Comparison of ENCODE assay signal across 9 mouse cellular contexts in genomic region chr9:73094580-73094979, GRCm38 (mm10). TPM values are rescaled to one million over a fixed set of nuclear protein-coding genes. Genes with fewer than 3 reads are reported as not detected.
DNase-seq lines count a peak whose midpoint lies in the region; ATAC-seq lines count a peak whose summit lies in the region.
"Had no signal": no experiment of that assay in that cellular context is flagged by ENCODE, and none has a peak within 500 bp of the region (broad histone marks: within the 10 kb centered on the region; RNA-seq: fewer than 3 reads in every experiment).

No protein-coding gene starts in this region.

- H3K27me3 ChIP-seq in neural tube, embryonic 11.5 days (ENCODE audit: control insufficient read depth, insufficient read depth, low read length): no peaks in the 10 kb centered on the region
- H3K27me3 ChIP-seq in forebrain, embryonic 13.5 days: peaks cover 4% of the 10 kb centered on the region; the same call in 1 of the 2 replicates
- H3K27me3 ChIP-seq in limb, embryonic 12.5 days: peaks cover 8% of the 10 kb centered on the region
- peaks cover 12% of the 10 kb centered on the region; the same call in 1 of the 2 replicates for H3K27me3 ChIP-seq in heart, embryonic 10.5 days (ENCODE audit: insufficient read depth, poor library complexity, severe bottlenecking)

- no peaks in the 10 kb centered on the region for H3K36me3 ChIP-seq in neural tube, embryonic 11.5 days (ENCODE audit: control insufficient read depth, insufficient read depth, low read length)
- H3K36me3 ChIP-seq in forebrain, embryonic 13.5 days (ENCODE audit: poor library complexity, severe bottlenecking): no peaks in the 10 kb centered on the region
- H3K36me3 ChIP-seq in limb, embryonic 12.5 days: no peaks in the 10 kb centered on the region
- no peaks in the 10 kb centered on the region for H3K36me3 ChIP-seq in heart, embryonic 10.5 days

- no peak overlapping the region for H3K4me2 ChIP-seq in neural tube, embryonic 11.5 days (ENCODE audit: low read depth)
- H3K4me2 ChIP-seq in forebrain, embryonic 13.5 days: peak overlapping the region; percentile 22; the same call in 1 of the 2 replicates
- 0 out of 2 replicates have a peak overlapping the region, but pooled peaks have one; percentile 10 for H3K4me2 ChIP-seq in limb, embryonic 12.5 days

- WGBS in neural tube, embryonic 11.5 days: 46% methylated on average over 17 of the region's 17 CpGs
- 37% methylated on average over 17 of the region's 17 CpGs for WGBS in forebrain, embryonic 13.5 days
- 39% methylated on average over 17 of the region's 17 CpGs for WGBS in limb, embryonic 12.5 days
- WGBS in heart, embryonic 10.5 days: 52% methylated on average over 17 of the region's 17 CpGs

- peak; percentile 25 for DNase-seq in neural tube, embryonic 11.5 days (ENCODE audit: low spot score)
- DNase-seq in neural tube, embryonic 10.5 days (ENCODE audit: extremely low spot score, low spot score): no peak
- DNase-seq in telencephalon, adult 2 months (ENCODE audit: low read depth, low spot score): peak; percentile 62
- no peak for DNase-seq in heart, embryonic 10.5 days (ENCODE audit: low spot score)

- H3K9me3 ChIP-seq in neural tube, embryonic 11.5 days (ENCODE audit: control insufficient read depth, low read length): no peaks in the 10 kb centered on the region
- no peaks in the 10 kb centered on the region for H3K9me3 ChIP-seq in forebrain, embryonic 13.5 days (replicated peaks)
- no peaks in the 10 kb centered on the region for H3K9me3 ChIP-seq in limb, embryonic 12.5 days
- H3K9me3 ChIP-seq in heart, embryonic 10.5 days: no peaks in the 10 kb centered on the region

- no peak overlapping the region for H3K4me3 ChIP-seq in neural tube, embryonic 11.5 days (ENCODE audit: low read depth, low read length)
- no peak overlapping the region for H3K4me3 ChIP-seq in forebrain, embryonic 13.5 days
- H3K4me3 ChIP-seq in limb, embryonic 12.5 days (replicated peaks): no peak overlapping the region
- no peak overlapping the region for H3K4me3 ChIP-seq in heart, embryonic 10.5 days

- no peaks in the 10 kb centered on the region for H3K4me1 ChIP-seq in neural tube, embryonic 11.5 days (ENCODE audit: control insufficient read depth, insufficient read depth, low read length)
- H3K4me1 ChIP-seq in forebrain, embryonic 13.5 days: no peaks in the 10 kb centered on the region
- no peaks in the 10 kb centered on the region for H3K4me1 ChIP-seq in limb, embryonic 12.5 days (replicated peaks)
- H3K4me1 ChIP-seq in heart, embryonic 10.5 days: no peaks in the 10 kb centered on the region

- H3K9ac ChIP-seq in neural tube, embryonic 11.5 days (ENCODE audit: low read length): no peak overlapping the region
- no peak overlapping the region for H3K9ac ChIP-seq in forebrain, embryonic 13.5 days
- H3K9ac ChIP-seq in limb, embryonic 12.5 days (replicated peaks): no peak overlapping the region

- H3K27ac ChIP-seq in neural tube, embryonic 11.5 days (ENCODE audit: low read depth, low read length): no peak overlapping the region
- no peak overlapping the region for H3K27ac ChIP-seq in forebrain, embryonic 13.5 days
- no peak overlapping the region for H3K27ac ChIP-seq in limb, embryonic 12.5 days
- no peak overlapping the region for H3K27ac ChIP-seq in heart, embryonic 10.5 days

- peak; percentile 41; the same call in 1 of the 2 replicates for ATAC-seq in neural tube, embryonic 11.5 days (ENCODE audit: insufficient read depth, low FRiP score, low TSS enrichment)
- peak; percentile 70 for ATAC-seq in forebrain, embryonic 13.5 days
- ATAC-seq in limb, embryonic 12.5 days (ENCODE audit: insufficient number of reproducible peaks, insufficient read depth, low FRiP score, low TSS enrichment, low read depth): no peak
- no peak for ATAC-seq in megakaryocyte-erythroid progenitor cell, adult 5-6 weeks (replicated peaks; ENCODE audit: low FRiP score, low TSS enrichment, poor library complexity, severe bottlenecking)

RNA-seq across cellular contexts. Expression of gene Khdc3, which starts 7.1 kb away (rescaled TPM):
- not detected in 2 replicates for polyA plus RNA-seq in neural tube, embryonic 11.5 days (2014; fragmentation: Nextera tagmentation; extraction: Ambion mirVana)
- polyA plus RNA-seq in forebrain, embryonic 13.5 days (2015; fragmentation: Nextera tagmentation; extraction: Ambion mirVana): not detected in 2 replicates
- polyA plus RNA-seq in limb, embryonic 12.5 days (2016; fragmentation: Nextera tagmentation; extraction: Ambion mirVana): not detected in 2 replicates
- polyA plus RNA-seq in heart, embryonic 10.5 days (2016; fragmentation: Nextera tagmentation; extraction: Ambion mirVana): not detected in 2 replicates
- total RNA-seq in megakaryocyte-erythroid progenitor cell, adult 5-6 weeks (2014; fragmentation: Nextera tagmentation): not detected in 2 replicates
- total RNA-seq in megakaryocyte-erythroid progenitor cell, adult 5-6 weeks (2017): not detected in 2 replicates

RNA-seq across cellular contexts. Expression of gene Gm20509, which starts 7.7 kb away (rescaled TPM):
- polyA plus RNA-seq in neural tube, embryonic 11.5 days (2014; fragmentation: Nextera tagmentation; extraction: Ambion mirVana): not detected in 2 replicates
- polyA plus RNA-seq in forebrain, embryonic 13.5 days (2015; fragmentation: Nextera tagmentation; extraction: Ambion mirVana): not detected in 2 replicates
- not detected in 2 replicates for polyA plus RNA-seq in limb, embryonic 12.5 days (2016; fragmentation: Nextera tagmentation; extraction: Ambion mirVana)
- polyA plus RNA-seq in heart, embryonic 10.5 days (2016; fragmentation: Nextera tagmentation; extraction: Ambion mirVana): not detected in 2 replicates
- not detected in 2 replicates for total RNA-seq in megakaryocyte-erythroid progenitor cell, adult 5-6 weeks (2014; fragmentation: Nextera tagmentation)
- not detected in 2 replicates for total RNA-seq in megakaryocyte-erythroid progenitor cell, adult 5-6 weeks (2017)
- total RNA-seq: megakaryocyte progenitor cell, adult 5-6 weeks had no signal
- polyA plus RNA-seq: cortical plate, adult 2 months had no signal

RNA-seq across cellular contexts. Expression of gene Rsl24d1, which starts 18.6 kb away (rescaled TPM):
- 145 and 156 TPM in 2 replicates for polyA plus RNA-seq in neural tube, embryonic 11.5 days (2014; fragmentation: Nextera tagmentation; extraction: Ambion mirVana)
- polyA plus RNA-seq in forebrain, embryonic 13.5 days (2015; fragmentation: Nextera tagmentation; extraction: Ambion mirVana): 133 and 137 TPM in 2 replicates
- 143 and 145 TPM in 2 replicates for polyA plus RNA-seq in limb, embryonic 12.5 days (2016; fragmentation: Nextera tagmentation; extraction: Ambion mirVana)
- 101 and 124 TPM in 2 replicates for polyA plus RNA-seq in heart, embryonic 10.5 days (2016; fragmentation: Nextera tagmentation; extraction: Ambion mirVana)
- total RNA-seq in megakaryocyte-erythroid progenitor cell, adult 5-6 weeks (2014; fragmentation: Nextera tagmentation): 103 and 110 TPM in 2 replicates
- 193 and 210 TPM in 2 replicates for total RNA-seq in megakaryocyte-erythroid progenitor cell, adult 5-6 weeks (2017)

RNA-seq across cellular contexts. Expression of gene Rab27a, which starts 49.9 kb away (rescaled TPM):
- 0.66 and 0.92 TPM in 2 replicates for polyA plus RNA-seq in neural tube, embryonic 11.5 days (2014; fragmentation: Nextera tagmentation; extraction: Ambion mirVana)
- polyA plus RNA-seq in forebrain, embryonic 13.5 days (2015; fragmentation: Nextera tagmentation; extraction: Ambion mirVana): 0.96 and 1.2 TPM in 2 replicates
- polyA plus RNA-seq in limb, embryonic 12.5 days (2016; fragmentation: Nextera tagmentation; extraction: Ambion mirVana): 6.8 and 8.0 TPM in 2 replicates
- polyA plus RNA-seq in heart, embryonic 10.5 days (2016; fragmentation: Nextera tagmentation; extraction: Ambion mirVana): 3.5 and 5.3 TPM in 2 replicates
- 7.6 and 11.3 TPM in 2 replicates for total RNA-seq in megakaryocyte-erythroid progenitor cell, adult 5-6 weeks (2014; fragmentation: Nextera tagmentation)
- 9.8 and 17.4 TPM in 2 replicates for total RNA-seq in megakaryocyte-erythroid progenitor cell, adult 5-6 weeks (2017)

RNA-seq across cellular contexts. Expression of gene Pigb, which starts 54.4 kb away (rescaled TPM):
- 16.1 and 17.7 TPM in 2 replicates for polyA plus RNA-seq in neural tube, embryonic 11.5 days (2014; fragmentation: Nextera tagmentation; extraction: Ambion mirVana)
- polyA plus RNA-seq in forebrain, embryonic 13.5 days (2015; fragmentation: Nextera tagmentation; extraction: Ambion mirVana): 8.4 and 11.3 TPM in 2 replicates
- 12.6 and 13.4 TPM in 2 replicates for polyA plus RNA-seq in limb, embryonic 12.5 days (2016; fragmentation: Nextera tagmentation; extraction: Ambion mirVana)
- polyA plus RNA-seq in heart, embryonic 10.5 days (2016; fragmentation: Nextera tagmentation; extraction: Ambion mirVana): 10.9 and 13.2 TPM in 2 replicates
- total RNA-seq in megakaryocyte-erythroid progenitor cell, adult 5-6 weeks (2014; fragmentation: Nextera tagmentation): 22.7 and 28.2 TPM in 2 replicates
- 5.2 and 8.2 TPM in 2 replicates for total RNA-seq in megakaryocyte-erythroid progenitor cell, adult 5-6 weeks (2017)

Comparison
In these comparisons a context has a peak if more than half of its experiments do, and no peak if none do; other contexts are left out.
1. DNase-seq: peak in neural tube, embryonic 11.5 days (single experiment) and telencephalon, adult 2 months (single experiment); none in neural tube, embryonic 10.5 days (single experiment) and heart, embryonic 10.5 days (single experiment).
2. ATAC-seq: peak in neural tube, embryonic 11.5 days (single experiment) and forebrain, embryonic 13.5 days (single experiment); none in limb, embryonic 12.5 days (single experiment) and megakaryocyte-erythroid progenitor cell, adult 5-6 weeks (single experiment).